Mouse (Mus musculus) T-helper 1 cell (primary cell): ENCODE results near the gene Prx.

Experiments used
- in situ Hi-C: fragments of 300-600 bp; cut with MboI, MseI; formaldehyde crosslinking; loops from one replicate; pipeline ENCODE4 v1.15.1; 2025; ENCODE audit warnings: high pct_unique_total_duplicates

Gene Prx

GRCm38 (mm10) chr7:27552931-27553513 lies 53.9 kb downstream of the Prx start, which contains the start of the genes Pld3 and 2310022A10Rik:
TSS of gene Pld3 (minus strand) at chr7:27553218.
TSS of gene 2310022A10Rik (plus strand) at chr7:27553233.
- in situ Hi-C loops: no loop called here

GRCm38 (mm10) chr7:27560291-27560887 lies 61.3 kb downstream of the Prx start:
- in situ Hi-C loops: no loop called here

GRCm38 (mm10) chr7:27560978-27561377 lies 61.9 kb downstream of the Prx start:
- in situ Hi-C loops: no loop called here
